Mouse (Mus musculus) small intestine, adult 2 months (tissue): ENCODE results near the gene Grb2. TPM values are rescaled to one million over a fixed set of nuclear protein-coding genes. Genes with fewer than 3 reads are reported as not detected.

Experiments used
- H3K27ac ChIP-seq: fragments of 200-500 bp; 2 replicates; pipeline ENCODE4 v1.5.1; 2012; ENCODE audit warnings: low read depth, low read length, control low read depth, inconsistent platforms; ENCODE audit not compliant: insufficient read depth
- H3K27me3 ChIP-seq: fragments of 200-500 bp; 2 replicates; pipeline ENCODE4 v1.6.1; 2012; ENCODE audit warnings: mild to moderate bottlenecking, moderate library complexity, low read length, inconsistent platforms; ENCODE audit not compliant: control insufficient read depth, insufficient read depth
- H3K36me3 ChIP-seq: fragments of 200-500 bp; 2 replicates; pipeline ENCODE4 v1.6.1; 2012; ENCODE audit warnings: mild to moderate bottlenecking, low read length, control low read depth, inconsistent platforms; ENCODE audit not compliant: control insufficient read depth, insufficient read depth
- H3K4me1 ChIP-seq: fragments of 200-500 bp; 2 replicates; pipeline ENCODE4 v1.6.1; 2012; ENCODE audit warnings: low read length, inconsistent platforms, mixed read lengths; ENCODE audit not compliant: control insufficient read depth, insufficient read depth, insufficient read length
- H3K4me3 ChIP-seq: fragments of 200-500 bp; 2 replicates; pipeline ENCODE4 v1.5.1; 2012; ENCODE audit warnings: low read depth, mild to moderate bottlenecking, control low read depth, inconsistent platforms, low read length, moderate library complexity
- CTCF ChIP-seq: fragments of 200-500 bp; IDR thresholded peaks from 2 replicates; pipeline ENCODE4 v1.5.1; 2012; ENCODE audit warnings: low read depth, mild to moderate bottlenecking, control low read depth, inconsistent platforms, low read length, moderate library complexity, mixed read lengths; ENCODE audit not compliant: insufficient replicate concordance, insufficient read length; ENCODE audit errors: extremely low read depth
- POLR2A ChIP-seq: fragments of 200-500 bp; IDR thresholded peaks from 2 replicates; pipeline ENCODE4 v1.6.1; 2012; ENCODE audit warnings: low read depth, mild to moderate bottlenecking, control low read depth, inconsistent platforms, low read length, moderate library complexity
- WGBS: fragments of 180-500 bp; shearing (Covaris S2); methylation state at CpG from one replicate; pipeline ENCODE4 v1.1.7; 2018; 5-methylcytosine and 5-hydroxymethylcytosine counted together
- polyA plus RNA-seq: library from polyadenylated mRNA; depleted of rRNA; stranded (reverse); fragments of >200 nt; gene quantifications from 2 replicates; pipeline ENCODE4 v1.2.3, GENCODE M21; 2012

The Grb2 gene
- polyA plus RNA-seq, 1 experiment: 34.8 TPM

GRCm38 (mm10) chr11:115723231-115723630 is 14.8 kb upstream of the Grb2 start:
- H3K4me3 ChIP-seq: no peak overlapping the region
- H3K27ac ChIP-seq: peak overlapping the region; percentile 6; the same call in 1 of the 2 replicates
- H3K36me3 ChIP-seq: no peaks in the 10 kb centered on the region
- no peak for TF ChIP-seq CTCF
- no peak for TF ChIP-seq POLR2A
- no peaks in the 10 kb centered on the region for H3K4me1 ChIP-seq
- WGBS: 53% methylated on average over 2 of the region's 2 CpGs
- no peaks in the 10 kb centered on the region for H3K27me3 ChIP-seq

- peak; percentile 97 for TF ChIP-seq CTCF
- TF ChIP-seq POLR2A: no peak
Measured at GRCm38 (mm10) chr11:115722638-115723037, 14.2 kb upstream of the Grb2 start.

GRCm38 (mm10) chr11:115717660-115718390 is 9.4 kb upstream of the Grb2 start:
- Histone ChIP-seq H3K27me3 (no peaks in the 10 kb centered on the region), H3K36me3 (no peaks in the 10 kb centered on the region), H3K4me1 (peaks cover 3% of the 10 kb centered on the region; the same call in 1 of the 2 replicates), H3K4me3 (no peak overlapping the region), H3K27ac (no peak overlapping the region)
- WGBS: 59% methylated on average over 8 of the region's 8 CpGs
- TF ChIP-seq CTCF (peak; percentile 34; the same call in 1 of the 2 replicates), POLR2A (no peak)

More at GRCm38 (mm10) chr11:115722638-115723037, 14.2 kb upstream of the Grb2 start:
- no peaks in the 10 kb centered on the region for H3K4me1 ChIP-seq
- 8% methylated on average over 14 of the region's 14 CpGs for WGBS
- peak overlapping the region; percentile 44 for H3K4me3 ChIP-seq
- no peaks in the 10 kb centered on the region for H3K27me3 ChIP-seq
- H3K36me3 ChIP-seq: no peaks in the 10 kb centered on the region
- H3K27ac ChIP-seq: peak overlapping the region; percentile 6; the same call in 1 of the 2 replicates

DNA sequence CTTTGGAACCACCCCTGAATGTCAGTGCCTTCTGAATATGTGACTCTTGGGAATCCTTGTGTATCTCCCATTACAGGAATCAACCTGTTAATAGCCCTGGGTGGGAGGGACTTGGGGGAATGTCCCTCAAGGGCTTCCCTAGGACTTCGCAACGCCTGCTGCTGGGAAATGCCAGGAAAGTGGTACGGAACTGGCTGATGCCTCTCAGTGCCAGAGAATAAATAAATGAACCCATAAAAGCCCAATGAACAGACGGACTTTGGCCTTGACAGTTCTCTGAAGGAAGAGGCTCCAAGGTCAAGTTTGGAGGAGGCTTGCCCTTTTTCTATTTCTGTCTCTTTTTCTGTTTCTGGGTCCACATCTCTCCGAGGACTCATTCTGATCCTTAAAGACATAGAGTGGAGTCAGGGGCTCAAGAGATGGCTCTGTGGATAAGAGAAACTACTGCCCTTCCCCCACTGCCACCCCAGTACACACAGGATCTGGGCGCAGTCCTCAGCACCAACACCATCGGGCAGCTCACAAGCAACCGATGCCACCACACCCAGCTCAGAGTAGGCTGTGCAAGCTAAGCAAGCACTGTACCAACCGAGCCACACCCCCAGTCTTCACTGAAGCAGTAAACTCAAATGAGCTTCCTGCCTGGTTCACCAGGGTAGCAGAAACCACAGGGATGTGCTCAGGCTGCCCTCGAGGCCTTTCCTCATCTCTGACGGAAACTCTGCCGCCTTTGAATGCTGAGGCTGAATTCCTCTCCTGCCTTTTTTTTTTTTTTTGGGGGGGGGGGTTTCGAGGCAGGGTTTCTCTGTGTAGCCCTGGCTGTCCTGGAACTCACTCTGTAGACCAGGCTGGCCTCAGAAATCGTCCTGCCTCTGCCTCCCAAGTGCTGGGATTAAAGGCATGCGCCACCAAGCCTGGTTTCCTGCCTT is 8.3 kb upstream of the Grb2 start:
- WGBS: 44% methylated on average over 15 of the region's 15 CpGs
- H3K4me1 ChIP-seq: peaks cover 3% of the 10 kb centered on the region; the same call in 1 of the 2 replicates
- H3K27me3 ChIP-seq: no peaks in the 10 kb centered on the region
- H3K4me3 ChIP-seq: no peak overlapping the region
- no peaks in the 10 kb centered on the region for H3K36me3 ChIP-seq
- H3K27ac ChIP-seq: peak overlapping the region; percentile 54
- TF ChIP-seq CTCF (no peak), POLR2A (0 out of 2 replicates have a peak, but pooled peaks have one; percentile 21)

- TF ChIP-seq CTCF: peak; percentile 61; the same call in 1 of the 2 replicates
- no peak for TF ChIP-seq POLR2A
- no peak overlapping the region for H3K4me3 ChIP-seq
- H3K4me1 ChIP-seq: peaks cover 3% of the 10 kb centered on the region; the same call in 1 of the 2 replicates
- H3K27me3 ChIP-seq: no peaks in the 10 kb centered on the region
- H3K36me3 ChIP-seq: no peaks in the 10 kb centered on the region
- H3K27ac ChIP-seq: no peak overlapping the region
- 9% methylated on average over 7 of the region's 7 CpGs for WGBS
Measured at GRCm38 (mm10) chr11:115714491-115714890, 6.1 kb upstream of the Grb2 start.

GRCm38 (mm10) chr11:115713447-115713846 is 5.0 kb upstream of the Grb2 start:
- no peak for TF ChIP-seq POLR2A
- no peak for TF ChIP-seq CTCF
- Histone ChIP-seq H3K4me3 (no peak overlapping the region), H3K36me3 (no peaks in the 10 kb centered on the region), H3K27me3 (no peaks in the 10 kb centered on the region), H3K27ac (no peak overlapping the region), H3K4me1 (peaks cover 3% of the 10 kb centered on the region; the same call in 1 of the 2 replicates)
- WGBS: 93% methylated on average over 3 of the region's 3 CpGs
